Mouse (Mus musculus): ENCODE results near the gene Ggact. TPM values are rescaled to one million over a fixed set of nuclear protein-coding genes. Genes with fewer than 3 reads are reported as not detected.
A peak's percentile ranks its signal among the peaks of the same experiment; 100 is the strongest.

Gene Ggact
- polyA plus RNA-seq, 1 experiment from 2014 or later = 18.6 TPM

DNA sequence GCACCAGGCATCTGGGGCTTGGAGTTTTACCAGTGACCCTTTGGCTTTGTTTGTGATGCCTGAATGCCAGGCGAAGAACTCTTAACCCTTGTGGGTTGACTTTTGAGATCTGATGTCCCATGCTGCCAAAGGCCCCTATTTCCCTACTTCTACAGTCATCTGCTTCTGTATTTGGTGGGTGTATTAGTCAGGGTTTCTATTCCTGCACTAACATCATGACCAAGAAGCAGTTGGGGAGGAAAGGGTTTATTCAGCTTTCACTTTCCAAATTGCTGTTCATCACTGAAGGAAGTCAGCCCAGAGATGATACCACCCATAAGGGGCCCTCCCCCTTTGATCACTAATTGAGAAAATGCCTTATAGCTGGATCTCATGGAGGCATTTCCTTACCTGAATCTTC is 83.1 kb downstream of the Ggact start:
- H3K4me3 ChIP-seq (ENCODE audit: low read depth, low read length) = no peak overlapping the region
- no peaks in the 10 kb centered on the region for H3K27me3 ChIP-seq (ENCODE audit: control insufficient read depth, insufficient read depth, low read depth, low read length)
- WGBS (ENCODE audit: insufficient replicate concordance) = 64% methylated on average over 1 of the region's 1 CpGs
- no peak for ATAC-seq (ENCODE audit: low read depth)
- H3K9ac ChIP-seq (ENCODE audit: low read depth, low read length) = no peak overlapping the region
- H3K9me3 ChIP-seq (replicated peaks; ENCODE audit: control insufficient read depth, low read length) = no peaks in the 10 kb centered on the region
- no peak overlapping the region for H3K27ac ChIP-seq (ENCODE audit: low read length)
- H3K4me1 ChIP-seq (ENCODE audit: control insufficient read depth, low read depth, low read length) = no peaks in the 10 kb centered on the region
- no peak overlapping the region for H3K4me2 ChIP-seq (ENCODE audit: low read depth, low read length)
- H3K36me3 ChIP-seq (ENCODE audit: control insufficient read depth, insufficient read depth) = no peaks in the 10 kb centered on the region

DNA sequence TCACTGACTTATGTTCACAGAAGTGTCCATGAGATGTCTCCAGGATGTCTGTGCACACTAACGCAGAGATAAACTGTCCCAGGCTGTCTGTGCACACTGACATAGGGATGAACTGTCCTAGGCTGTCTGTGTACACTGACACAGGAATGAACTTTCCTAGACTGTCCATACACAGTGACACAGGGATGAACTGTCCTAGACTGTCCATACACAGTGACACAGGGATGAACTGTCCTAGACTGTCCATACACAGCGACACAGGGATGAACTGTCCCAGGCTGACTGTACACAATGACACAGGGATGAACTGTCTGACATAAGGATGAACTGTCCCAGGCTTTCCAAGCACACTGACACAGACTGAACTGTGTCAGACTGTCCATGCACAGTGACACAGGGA is 88.1 kb downstream of the Ggact start:
- 64% methylated on average over 2 of the region's 2 CpGs for WGBS (ENCODE audit: insufficient replicate concordance)
- Histone ChIP-seq H3K36me3 (ENCODE audit: control insufficient read depth, insufficient read depth) (no peaks in the 10 kb centered on the region), H3K4me1 (ENCODE audit: control insufficient read depth, low read depth, low read length) (no peaks in the 10 kb centered on the region), H3K9me3 (replicated peaks; ENCODE audit: control insufficient read depth, low read length) (no peaks in the 10 kb centered on the region), H3K9ac (ENCODE audit: low read depth, low read length) (no peak overlapping the region), H3K4me2 (ENCODE audit: low read depth, low read length) (no peak overlapping the region), H3K4me3 (ENCODE audit: low read depth, low read length) (no peak overlapping the region), H3K27me3 (ENCODE audit: control insufficient read depth, insufficient read depth, low read depth, low read length) (no peaks in the 10 kb centered on the region), H3K27ac (ENCODE audit: low read length) (no peak overlapping the region)
- ATAC-seq (ENCODE audit: low read depth) = 0 out of 2 replicates have a peak, but pooled peaks have one; percentile 16

DNA sequence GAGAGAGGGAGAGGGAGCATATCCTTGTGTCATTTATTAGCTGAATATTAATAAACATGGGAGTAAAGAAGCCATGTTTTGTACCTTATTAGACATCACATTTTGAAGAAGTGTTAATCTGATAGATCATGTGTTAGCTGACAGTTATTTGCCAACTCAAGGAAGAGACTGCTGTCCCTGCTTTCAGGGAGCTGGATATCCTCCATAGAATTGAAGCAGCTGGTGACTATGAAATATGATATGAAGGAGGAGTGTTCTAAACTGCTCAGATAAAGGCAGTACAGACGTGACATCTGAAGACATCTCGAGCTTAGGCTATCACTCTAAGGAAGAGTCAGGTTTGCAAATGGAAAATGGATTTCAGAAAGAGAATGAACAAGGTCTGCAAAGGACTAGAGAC is 89.8 kb downstream of the Ggact start:
- H3K27ac ChIP-seq (ENCODE audit: low read length) = no peak overlapping the region
- no peak overlapping the region for H3K4me3 ChIP-seq (ENCODE audit: low read depth, low read length)
- H3K9ac ChIP-seq (ENCODE audit: low read depth, low read length) = no peak overlapping the region
- no peak for ATAC-seq (ENCODE audit: low read depth)
- H3K4me1 ChIP-seq (ENCODE audit: control insufficient read depth, low read depth, low read length) = no peaks in the 10 kb centered on the region
- WGBS (ENCODE audit: insufficient replicate concordance) = 38% methylated on average over 2 of the region's 2 CpGs
- no peaks in the 10 kb centered on the region for H3K36me3 ChIP-seq (ENCODE audit: control insufficient read depth, insufficient read depth)
- H3K27me3 ChIP-seq (ENCODE audit: control insufficient read depth, insufficient read depth, low read depth, low read length) = no peaks in the 10 kb centered on the region
- H3K9me3 ChIP-seq (replicated peaks; ENCODE audit: control insufficient read depth, low read length) = no peaks in the 10 kb centered on the region
- H3K4me2 ChIP-seq (ENCODE audit: low read depth, low read length) = no peak overlapping the region

DNA sequence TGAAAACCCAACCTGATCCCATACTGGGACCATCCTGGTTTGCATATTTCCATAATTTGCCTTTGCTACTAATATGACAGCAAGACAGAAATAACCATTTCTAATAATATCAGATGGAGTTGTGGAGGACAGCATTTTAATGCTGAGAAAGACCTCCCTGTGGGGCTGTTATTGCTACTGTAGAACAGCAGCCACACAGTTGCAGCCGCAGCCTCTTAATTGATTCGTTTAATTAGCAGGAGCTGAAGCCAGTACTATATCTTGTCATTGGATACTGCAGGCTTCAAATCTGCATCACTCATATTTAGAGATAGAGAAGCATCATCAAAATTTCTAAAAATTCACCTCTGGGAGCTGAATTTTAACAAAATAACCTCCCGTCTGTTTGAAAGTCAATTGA is 92.6 kb downstream of the Ggact start:
- no peaks in the 10 kb centered on the region for H3K27me3 ChIP-seq (ENCODE audit: control insufficient read depth, insufficient read depth, low read depth, low read length)
- no peaks in the 10 kb centered on the region for H3K4me1 ChIP-seq (ENCODE audit: control insufficient read depth, low read depth, low read length)
- no peaks in the 10 kb centered on the region for H3K9me3 ChIP-seq (replicated peaks; ENCODE audit: control insufficient read depth, low read length)
- H3K27ac ChIP-seq (ENCODE audit: low read length) = no peak overlapping the region
- no peak overlapping the region for H3K9ac ChIP-seq (ENCODE audit: low read depth, low read length)
- H3K36me3 ChIP-seq (ENCODE audit: control insufficient read depth, insufficient read depth) = no peaks in the 10 kb centered on the region
- no peak overlapping the region for H3K4me3 ChIP-seq (ENCODE audit: low read depth, low read length)
- ATAC-seq (ENCODE audit: low read depth) = no peak
- no peak overlapping the region for H3K4me2 ChIP-seq (ENCODE audit: low read depth, low read length)
- WGBS (ENCODE audit: insufficient replicate concordance) = 69% methylated on average over 3 of the region's 3 CpGs

DNA sequence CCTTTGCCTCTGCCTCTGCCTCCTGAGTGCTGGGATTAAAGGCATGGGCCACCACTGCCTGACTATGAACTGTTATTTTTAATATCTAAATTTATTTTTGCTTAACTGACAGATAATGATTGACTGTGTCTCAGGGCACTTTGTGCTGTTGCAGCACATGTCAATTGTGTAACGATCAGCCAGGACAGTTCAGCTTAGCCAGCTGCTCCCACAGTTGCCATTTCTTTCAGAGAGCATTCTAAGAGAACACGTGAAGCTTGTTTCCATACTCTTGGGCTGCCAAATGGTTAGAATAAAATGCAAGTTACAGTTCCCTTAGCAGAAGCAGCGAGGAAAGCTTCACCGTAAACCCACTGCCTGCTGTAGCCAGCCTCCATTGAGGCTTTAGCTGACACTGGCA is 113.3 kb downstream of the Ggact start:
- 69% methylated on average over 4 of the region's 4 CpGs for WGBS (ENCODE audit: insufficient replicate concordance)
- no peak overlapping the region for H3K27ac ChIP-seq (ENCODE audit: low read length)
- H3K9me3 ChIP-seq (replicated peaks; ENCODE audit: control insufficient read depth, low read length) = no peaks in the 10 kb centered on the region
- H3K36me3 ChIP-seq (ENCODE audit: control insufficient read depth, insufficient read depth) = no peaks in the 10 kb centered on the region
- no peak overlapping the region for H3K9ac ChIP-seq (ENCODE audit: low read depth, low read length)
- no peak for ATAC-seq (ENCODE audit: low read depth)
- H3K4me2 ChIP-seq (ENCODE audit: low read depth, low read length) = no peak overlapping the region
- no peak overlapping the region for H3K4me3 ChIP-seq (ENCODE audit: low read depth, low read length)
- H3K27me3 ChIP-seq (ENCODE audit: control insufficient read depth, insufficient read depth, low read depth, low read length) = no peaks in the 10 kb centered on the region
- H3K4me1 ChIP-seq (ENCODE audit: control insufficient read depth, low read depth, low read length) = no peaks in the 10 kb centered on the region

DNA sequence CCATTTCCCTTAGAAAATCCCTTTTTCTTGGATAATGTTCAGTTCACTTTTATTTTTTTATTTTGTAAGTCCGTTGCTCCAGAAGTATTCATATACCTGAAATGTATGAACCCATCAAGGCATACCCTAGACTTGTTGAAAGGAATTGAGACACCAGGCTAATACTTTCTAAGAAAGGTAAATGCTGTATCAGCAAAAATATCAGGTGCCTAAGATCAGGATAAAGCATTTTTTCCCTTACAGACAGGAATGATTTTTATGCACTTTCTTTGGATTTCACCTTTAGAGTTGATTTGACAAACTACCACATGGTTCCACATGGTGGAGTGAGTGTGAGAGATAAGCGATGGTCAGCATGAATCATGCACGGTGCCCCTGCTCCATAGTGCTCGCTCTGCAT is 120.2 kb downstream of the Ggact start:
- WGBS (ENCODE audit: insufficient replicate concordance) = 57% methylated on average over 4 of the region's 4 CpGs

DNA sequence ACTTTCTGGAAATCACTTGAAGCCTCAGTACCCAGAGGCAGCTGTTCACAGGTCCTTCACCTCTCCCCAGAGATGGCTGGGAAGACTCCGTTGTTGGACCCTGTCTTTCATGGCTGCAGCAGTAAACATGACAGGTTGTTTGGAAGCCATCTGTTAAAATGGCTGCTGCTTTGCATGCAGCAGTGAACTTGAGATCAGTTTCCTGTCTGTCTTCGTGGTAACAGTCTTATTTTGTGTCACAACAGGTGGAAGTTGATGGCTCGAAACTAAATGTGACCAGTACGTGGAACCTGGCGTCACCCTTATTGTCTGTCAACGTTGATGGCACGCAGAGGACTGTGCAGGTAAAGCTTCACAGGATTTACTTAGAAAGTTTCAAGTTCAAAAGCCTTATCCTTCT is 123.4 kb downstream of the Ggact start:
- Histone ChIP-seq H3K4me1 (ENCODE audit: control insufficient read depth, low read depth, low read length) (no peaks in the 10 kb centered on the region), H3K36me3 (ENCODE audit: control insufficient read depth, insufficient read depth) (no peaks in the 10 kb centered on the region), H3K4me2 (ENCODE audit: low read depth, low read length) (no peak overlapping the region), H3K27me3 (ENCODE audit: control insufficient read depth, insufficient read depth, low read depth, low read length) (no peaks in the 10 kb centered on the region), H3K9me3 (replicated peaks; ENCODE audit: control insufficient read depth, low read length) (no peaks in the 10 kb centered on the region), H3K4me3 (ENCODE audit: low read depth, low read length) (no peak overlapping the region), H3K27ac (ENCODE audit: low read length) (no peak overlapping the region), H3K9ac (ENCODE audit: low read depth, low read length) (no peak overlapping the region)
- ATAC-seq (ENCODE audit: low read depth) = no peak
- 61% methylated on average over 7 of the region's 7 CpGs for WGBS (ENCODE audit: insufficient replicate concordance)

More for the DNA sequence above, 120.2 kb downstream of the Ggact start:
- no peak overlapping the region for H3K27ac ChIP-seq (ENCODE audit: low read length)
- H3K4me1 ChIP-seq (ENCODE audit: control insufficient read depth, low read depth, low read length) = no peaks in the 10 kb centered on the region
- no peak overlapping the region for H3K9ac ChIP-seq (ENCODE audit: low read depth, low read length)
- no peak overlapping the region for H3K4me3 ChIP-seq (ENCODE audit: low read depth, low read length)
- ATAC-seq (ENCODE audit: low read depth) = no peak
- H3K27me3 ChIP-seq (ENCODE audit: control insufficient read depth, insufficient read depth, low read depth, low read length) = no peaks in the 10 kb centered on the region
- H3K4me2 ChIP-seq (ENCODE audit: low read depth, low read length) = no peak overlapping the region
- no peaks in the 10 kb centered on the region for H3K36me3 ChIP-seq (ENCODE audit: control insufficient read depth, insufficient read depth)
- no peaks in the 10 kb centered on the region for H3K9me3 ChIP-seq (replicated peaks; ENCODE audit: control insufficient read depth, low read length)

DNA sequence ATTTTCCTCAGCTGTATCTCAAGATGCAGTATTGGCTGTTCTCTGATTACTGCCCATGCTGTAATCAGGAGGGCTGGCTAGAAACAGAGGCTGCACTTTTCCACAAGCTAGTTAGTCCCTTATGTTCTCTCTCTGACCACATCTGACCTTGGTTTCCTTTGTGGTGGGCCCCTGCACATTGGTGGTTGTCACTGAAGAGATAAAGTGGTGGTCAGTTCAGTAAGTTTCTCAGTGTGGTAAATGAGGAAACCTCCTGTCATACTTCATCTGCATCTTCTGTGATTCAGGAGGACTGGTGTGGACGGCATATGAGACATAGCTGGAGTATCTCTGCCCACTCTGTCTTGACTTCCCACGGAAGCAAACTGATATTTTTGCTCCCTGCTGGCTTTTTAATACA is 125.4 kb downstream of the Ggact start:
- H3K27me3 ChIP-seq (ENCODE audit: control insufficient read depth, insufficient read depth, low read depth, low read length) = no peaks in the 10 kb centered on the region
- no peak overlapping the region for H3K4me2 ChIP-seq (ENCODE audit: low read depth, low read length)
- H3K9ac ChIP-seq (ENCODE audit: low read depth, low read length) = no peak overlapping the region
- H3K4me1 ChIP-seq (ENCODE audit: control insufficient read depth, low read depth, low read length) = no peaks in the 10 kb centered on the region
- no peak overlapping the region for H3K27ac ChIP-seq (ENCODE audit: low read length)
- no peaks in the 10 kb centered on the region for H3K36me3 ChIP-seq (ENCODE audit: control insufficient read depth, insufficient read depth)
- no peak for ATAC-seq (ENCODE audit: low read depth)
- H3K4me3 ChIP-seq (ENCODE audit: low read depth, low read length) = no peak overlapping the region
- H3K9me3 ChIP-seq (replicated peaks; ENCODE audit: control insufficient read depth, low read length) = no peaks in the 10 kb centered on the region
- WGBS (ENCODE audit: insufficient replicate concordance) = 13% methylated on average over 2 of the region's 2 CpGs

DNA sequence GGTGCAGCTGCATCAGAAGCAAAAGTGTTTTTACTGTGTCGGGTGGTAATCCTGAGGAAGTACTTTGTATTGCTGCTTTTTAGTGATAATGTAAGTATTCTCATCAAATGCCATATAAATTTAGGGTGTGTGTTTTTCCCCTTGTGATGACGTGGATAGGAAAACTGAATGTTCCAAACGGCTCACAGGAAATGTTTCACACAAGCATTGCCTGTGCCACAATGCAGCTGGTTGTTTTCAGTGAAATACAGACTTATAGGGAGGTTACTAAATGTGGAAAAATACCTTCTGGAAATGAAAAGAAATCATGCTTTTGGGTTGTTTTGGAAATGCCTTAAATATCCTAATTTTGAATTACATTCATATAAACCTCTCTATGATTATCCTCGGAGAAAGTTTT is 128.9 kb downstream of the Ggact start:
- no peak overlapping the region for H3K9ac ChIP-seq (ENCODE audit: low read depth, low read length)
- no peaks in the 10 kb centered on the region for H3K27me3 ChIP-seq (ENCODE audit: control insufficient read depth, insufficient read depth, low read depth, low read length)
- WGBS (ENCODE audit: insufficient replicate concordance) = 38% methylated on average over 4 of the region's 4 CpGs
- ATAC-seq (ENCODE audit: low read depth) = no peak
- H3K9me3 ChIP-seq (replicated peaks; ENCODE audit: control insufficient read depth, low read length) = no peaks in the 10 kb centered on the region
- no peak overlapping the region for H3K27ac ChIP-seq (ENCODE audit: low read length)
- no peak overlapping the region for H3K4me3 ChIP-seq (ENCODE audit: low read depth, low read length)
- no peaks in the 10 kb centered on the region for H3K4me1 ChIP-seq (ENCODE audit: control insufficient read depth, low read depth, low read length)
- H3K36me3 ChIP-seq (ENCODE audit: control insufficient read depth, insufficient read depth) = no peaks in the 10 kb centered on the region
- H3K4me2 ChIP-seq (ENCODE audit: low read depth, low read length) = no peak overlapping the region

DNA sequence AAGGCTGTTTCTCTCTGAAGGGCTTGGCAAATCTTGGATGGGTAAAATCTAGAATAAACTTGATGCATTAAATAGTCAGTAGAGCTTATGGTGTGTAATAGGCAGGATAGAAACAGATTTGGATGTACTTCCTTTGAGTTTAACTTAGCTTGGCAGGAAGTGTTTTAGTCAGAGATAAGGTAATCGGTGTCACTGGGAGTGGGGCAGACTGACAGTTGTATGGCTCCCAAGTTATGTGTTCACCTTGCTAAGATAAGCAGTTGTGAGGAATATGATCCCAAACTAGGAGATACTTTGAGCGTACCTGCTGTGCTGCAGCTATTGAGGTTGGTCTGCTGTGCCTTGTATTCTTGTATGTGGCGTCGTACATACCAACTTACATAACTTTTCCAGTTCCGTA is 147.1 kb downstream of the Ggact start:
- no peak for ATAC-seq (ENCODE audit: low read depth)
- Histone ChIP-seq H3K4me2 (ENCODE audit: low read depth, low read length) (no peak overlapping the region), H3K9ac (ENCODE audit: low read depth, low read length) (no peak overlapping the region), H3K36me3 (ENCODE audit: control insufficient read depth, insufficient read depth) (no peaks in the 10 kb centered on the region), H3K4me3 (ENCODE audit: low read depth, low read length) (no peak overlapping the region), H3K27ac (ENCODE audit: low read length) (no peak overlapping the region), H3K9me3 (replicated peaks; ENCODE audit: control insufficient read depth, low read length) (no peaks in the 10 kb centered on the region), H3K27me3 (ENCODE audit: control insufficient read depth, insufficient read depth, low read depth, low read length) (no peaks in the 10 kb centered on the region), H3K4me1 (ENCODE audit: control insufficient read depth, low read depth, low read length) (no peaks in the 10 kb centered on the region; the same call in 1 of the 2 replicates)
- WGBS (ENCODE audit: insufficient replicate concordance) = 50% methylated on average over 5 of the region's 5 CpGs

Data from liver, embryonic 16.5 days (tissue).